Mouse (Mus musculus) kidney, embryonic 16.5 days (tissue): ENCODE results near the gene Dhrs2. TPM values are rescaled to one million over a fixed set of nuclear protein-coding genes. Genes with fewer than 3 reads are reported as not detected.

Source experiments
- ATAC-seq: fragments of 200-750 bp; cut with Nextera tagmentation; 2 replicates; pipeline ENCODE4 v1.8.0; 2017; ENCODE audit warnings: moderate TSS enrichment; ENCODE audit not compliant: low FRiP score, low TSS enrichment
- H3K27ac ChIP-seq: fragments of 300-500 bp; sonication (generic); 2 replicates; pipeline ENCODE4 v1.5.1; 2014; ENCODE audit warnings: low read length
- H3K27me3 ChIP-seq: fragments of 300-500 bp; sonication (generic); 2 replicates; pipeline ENCODE4 v1.6.1; 2014; ENCODE audit warnings: low read length, control low read depth, mixed read lengths; ENCODE audit not compliant: insufficient read depth
- H3K36me3 ChIP-seq: fragments of 300-500 bp; sonication (generic); 2 replicates; pipeline ENCODE4 v1.6.1; 2014; ENCODE audit warnings: low read length, control low read depth, mixed read lengths; ENCODE audit not compliant: insufficient read depth
- H3K4me1 ChIP-seq: fragments of 300-500 bp; sonication (generic); 2 replicates; pipeline ENCODE4 v1.6.1; 2014; ENCODE audit warnings: low read length, control low read depth, mixed read lengths; ENCODE audit not compliant: insufficient read depth
- H3K4me2 ChIP-seq: fragments of 300-500 bp; sonication (generic); replicated peaks from 2 replicates; pipeline ENCODE4 v1.6.1; 2014; ENCODE audit warnings: low read depth, low read length
- H3K4me3 ChIP-seq: fragments of 300-500 bp; sonication (generic); 2 replicates; pipeline ENCODE4 v1.5.1; 2014; ENCODE audit warnings: mild to moderate bottlenecking, low read length
- H3K9ac ChIP-seq: fragments of 300-500 bp; sonication (generic); replicated peaks from 2 replicates; pipeline ENCODE4 v1.6.1; 2014; ENCODE audit warnings: low read length
- H3K9me3 ChIP-seq: fragments of 300-500 bp; sonication (generic); 2 replicates; pipeline ENCODE4 v1.6.1; 2016; ENCODE audit warnings: low read length, control low read depth
- WGBS: fragments of 180-500 bp; shearing (Covaris S2); extraction: QIAGEN DNeasy Blood & Tissue Kit; methylation state at CpG from one replicate; pipeline ENCODE4 v1.1.7; 2014; 5-methylcytosine and 5-hydroxymethylcytosine counted together
- polyA plus RNA-seq: library from polyadenylated mRNA; unstranded; fragments of >200 nt; fragmentation: Nextera tagmentation; extraction: Ambion mirVana; gene quantifications from 2 replicates; pipeline ENCODE4 v1.2.1, GENCODE M21; 2015

Gene Dhrs2
- polyA plus RNA-seq, result 0.29 and 0.42 TPM in 2 replicates

- H3K4me3 ChIP-seq, result no peak within 1 kb of the TSS
- H3K36me3 ChIP-seq, result no peaks in the 10 kb centered on the region
- H3K27me3 ChIP-seq, result no peaks in the 10 kb centered on the region
- H3K4me1 ChIP-seq, result no peaks in the 10 kb centered on the region
- no peak within 1 kb of the TSS for H3K27ac ChIP-seq
- no peaks in the 10 kb centered on the region for H3K9me3 ChIP-seq
- no peak for ATAC-seq
- no peak within 1 kb of the TSS for H3K9ac ChIP-seq
- WGBS, result 61% methylated on average over 9 of the region's 9 CpGs
- H3K4me2 ChIP-seq, result no peak within 1 kb of the TSS
These were observed at the start of gene Dhrs2 for GRCm38 (mm10) chr14:55221707-55222106. TSS of gene Dhrs2 (plus strand) at chr14:55222007.

GRCm38 (mm10) chr14:55174164-55174563 lies 47.6 kb upstream of the Dhrs2 start:
- H3K27ac ChIP-seq, result no peak overlapping the region
- no peak for ATAC-seq
- H3K36me3 ChIP-seq, result no peaks in the 10 kb centered on the region
- no peaks in the 10 kb centered on the region for H3K9me3 ChIP-seq
- no peaks in the 10 kb centered on the region for H3K4me1 ChIP-seq
- no peak overlapping the region for H3K9ac ChIP-seq
- 56% methylated on average over 6 of the region's 6 CpGs for WGBS
- H3K27me3 ChIP-seq, result no peaks in the 10 kb centered on the region
- H3K4me2 ChIP-seq, result no peak overlapping the region
- no peak overlapping the region for H3K4me3 ChIP-seq

GRCm38 (mm10) chr14:55177274-55177673 lies 44.5 kb upstream of the Dhrs2 start:
- H3K27me3 ChIP-seq, result no peaks in the 10 kb centered on the region
- no peaks in the 10 kb centered on the region for H3K36me3 ChIP-seq
- H3K9ac ChIP-seq, result no peak overlapping the region
- no peaks in the 10 kb centered on the region for H3K4me1 ChIP-seq
- H3K9me3 ChIP-seq, result no peaks in the 10 kb centered on the region
- H3K4me2 ChIP-seq, result no peak overlapping the region
- peak; percentile 15; the same call in 1 of the 2 replicates for ATAC-seq
- no peak overlapping the region for H3K27ac ChIP-seq
- WGBS, result 38% methylated on average over 5 of the region's 5 CpGs
- H3K4me3 ChIP-seq, result no peak overlapping the region

GRCm38 (mm10) chr14:55180951-55181350 lies 40.9 kb upstream of the Dhrs2 start:
- Histone ChIP-seq H3K4me1 (no peaks in the 10 kb centered on the region), H3K27ac (no peak overlapping the region), H3K9me3 (no peaks in the 10 kb centered on the region), H3K4me3 (no peak overlapping the region), H3K36me3 (no peaks in the 10 kb centered on the region), H3K27me3 (no peaks in the 10 kb centered on the region), H3K9ac (no peak overlapping the region), H3K4me2 (no peak overlapping the region)
- no peak for ATAC-seq
- 58% methylated on average over 3 of the region's 3 CpGs for WGBS

- WGBS, result 89% methylated on average over 3 of the region's 3 CpGs
- no peak overlapping the region for H3K27ac ChIP-seq
- no peaks in the 10 kb centered on the region for H3K27me3 ChIP-seq
- ATAC-seq, result no peak
- no peak overlapping the region for H3K4me2 ChIP-seq
- H3K9ac ChIP-seq, result no peak overlapping the region
- no peaks in the 10 kb centered on the region for H3K4me1 ChIP-seq
- H3K36me3 ChIP-seq, result no peaks in the 10 kb centered on the region
- no peak overlapping the region for H3K4me3 ChIP-seq
- H3K9me3 ChIP-seq, result no peaks in the 10 kb centered on the region
These were observed 38.6 kb upstream of the Dhrs2 start for GRCm38 (mm10) chr14:55183231-55183630.

GRCm38 (mm10) chr14:55184640-55185145 lies 37.1 kb upstream of the Dhrs2 start:
- WGBS, result 91% methylated on average over 3 of the region's 3 CpGs
- H3K4me3 ChIP-seq, result no peak overlapping the region

GRCm38 (mm10) chr14:55188491-55188890 lies 33.3 kb upstream of the Dhrs2 start:
- Histone ChIP-seq H3K9me3 (no peaks in the 10 kb centered on the region), H3K27ac (no peak overlapping the region), H3K4me1 (peaks cover 14% of the 10 kb centered on the region; the same call in 1 of the 2 replicates), H3K36me3 (no peaks in the 10 kb centered on the region), H3K4me2 (no peak overlapping the region), H3K27me3 (no peaks in the 10 kb centered on the region), H3K9ac (no peak overlapping the region), H3K4me3 (no peak overlapping the region)
- no peak for ATAC-seq
- 38% methylated on average over 4 of the region's 4 CpGs for WGBS

More at GRCm38 (mm10) chr14:55184640-55185145, 37.1 kb upstream of the Dhrs2 start:
- Histone ChIP-seq H3K9ac (no peak overlapping the region), H3K4me1 (peaks cover 11% of the 10 kb centered on the region; the same call in 1 of the 2 replicates), H3K9me3 (no peaks in the 10 kb centered on the region), H3K27me3 (no peaks in the 10 kb centered on the region), H3K27ac (no peak overlapping the region), H3K4me2 (no peak overlapping the region), H3K36me3 (no peaks in the 10 kb centered on the region)
- no peak for ATAC-seq

- peak; percentile 82 for ATAC-seq
These were observed 32.4 kb upstream of the Dhrs2 start for GRCm38 (mm10) chr14:55189351-55189769.

GRCm38 (mm10) chr14:55193354-55193753 lies 28.5 kb upstream of the Dhrs2 start:
- H3K9me3 ChIP-seq, result no peaks in the 10 kb centered on the region; the same call in 1 of the 2 replicates
- no peaks in the 10 kb centered on the region for H3K27me3 ChIP-seq
- WGBS, result 85% methylated on average over 8 of the region's 8 CpGs
- no peak overlapping the region for H3K4me3 ChIP-seq
- H3K4me1 ChIP-seq, result peaks cover 23% of the 10 kb centered on the region
- no peak overlapping the region for H3K9ac ChIP-seq
- H3K36me3 ChIP-seq, result no peaks in the 10 kb centered on the region
- ATAC-seq, result no peak
- H3K4me2 ChIP-seq, result no peak overlapping the region
- no peak overlapping the region for H3K27ac ChIP-seq

More at GRCm38 (mm10) chr14:55189351-55189769, 32.4 kb upstream of the Dhrs2 start:
- peaks cover 21% of the 10 kb centered on the region for H3K4me1 ChIP-seq
- H3K9ac ChIP-seq, result no peak overlapping the region
- no peak overlapping the region for H3K27ac ChIP-seq
- H3K27me3 ChIP-seq, result no peaks in the 10 kb centered on the region
- no peaks in the 10 kb centered on the region for H3K36me3 ChIP-seq
- no peaks in the 10 kb centered on the region for H3K9me3 ChIP-seq
- H3K4me3 ChIP-seq, result no peak overlapping the region
- H3K4me2 ChIP-seq, result no peak overlapping the region
- 24% methylated on average over 9 of the region's 9 CpGs for WGBS

- H3K9me3 ChIP-seq, result no peaks in the 10 kb centered on the region; the same call in 1 of the 2 replicates
- whole genome bisulfite sequencing, result 44% methylated on average over 14 of the region's 14 CpGs
- peaks cover 18% of the 10 kb centered on the region for H3K4me1 ChIP-seq
- H3K27me3 ChIP-seq, result no peaks in the 10 kb centered on the region
- H3K27ac ChIP-seq, result no peak overlapping the region
- no peak overlapping the region for H3K9ac ChIP-seq
- peak overlapping the region; percentile 14; the same call in 1 of the 2 replicates for H3K4me2 ChIP-seq
- H3K4me3 ChIP-seq, result no peak overlapping the region
- H3K36me3 ChIP-seq, result no peaks in the 10 kb centered on the region
- no peak for ATAC-seq
These were observed 27.8 kb upstream of the Dhrs2 start for GRCm38 (mm10) chr14:55193876-55194635.
